Mouse (Mus musculus): ENCODE data around the gene Lhfpl2.

- TF ChIP-seq CTCF (IDR thresholded peaks at IDR 0.05; ENCODE audit: borderline replicate concordance, insufficient read depth, low read depth, low read length) (no peak), POLR2A (IDR thresholded peaks at IDR 0.05; ENCODE audit: borderline replicate concordance, insufficient read depth, low read length) (no peak)
Measured at GRCm38 (mm10) chr13:94059373-94059772, 1.8 kb downstream of the Lhfpl2 start.
